Mouse (Mus musculus) liver, embryonic 14.5 days (tissue): Measurements from ENCODE around the gene 4632433K11Rik. TPM values are rescaled to one million over a fixed set of nuclear protein-coding genes. Genes with fewer than 3 reads are reported as not detected.
A peak's percentile ranks its signal among the peaks of the same experiment; 100 is the strongest.

Experiments
- ATAC-seq: fragments of 200-750 bp; cut with Nextera tagmentation; 2 replicates; pipeline ENCODE4 v1.8.0; 2017; ENCODE audit warnings: moderate number of reproducible peaks, mild to moderate bottlenecking, moderate library complexity; ENCODE audit not compliant: insufficient read depth
- DNase-seq, 3 experiments: peaks; one replicate each; pipeline ENCODE4 v3.0.0-alpha.2; 2012 to 2013; ENCODE audit warnings: low read depth in 3 of 3, low spot score in 3 of 3
- H3K27ac ChIP-seq: fragments of 300-500 bp; sonication (generic); 2 replicates; pipeline ENCODE4 v1.5.1; 2014; ENCODE audit warnings: moderate library complexity, mild to moderate bottlenecking, control low read depth, inconsistent platforms
- H3K27me3 ChIP-seq: fragments of 300-500 bp; sonication (generic); 2 replicates; pipeline ENCODE4 v1.6.1; 2014; ENCODE audit warnings: mild to moderate bottlenecking, low read length, moderate library complexity; ENCODE audit not compliant: control insufficient read depth, insufficient read depth
- H3K36me3 ChIP-seq: fragments of 300-500 bp; sonication (generic); replicated peaks from 2 replicates; pipeline ENCODE4 v1.6.1; 2014; ENCODE audit warnings: low read depth; ENCODE audit not compliant: control insufficient read depth, insufficient read depth
- H3K4me1 ChIP-seq, 2 experiments: fragments of 200-500 bp in 1 of 2; fragments of 300-500 bp in 1 of 2; sonication (generic) in 1 of 2; replicated peaks; 2 replicates each; pipeline ENCODE4 v1.6.1; 2012 to 2014; ENCODE audit warnings: antibody characterized with exemption in 1 of 2, inconsistent platforms in 1 of 2, low read length in 1 of 2; ENCODE audit not compliant: control insufficient read depth in 2 of 2, insufficient read depth in 2 of 2
- H3K4me2 ChIP-seq: fragments of 300-500 bp; sonication (generic); 2 replicates; pipeline ENCODE4 v1.6.1; 2014; ENCODE audit warnings: low read depth, mild to moderate bottlenecking, control low read depth, moderate library complexity
- H3K4me3 ChIP-seq, 2 experiments: fragments of 200-500 bp in 1 of 2; fragments of 300-500 bp in 1 of 2; sonication (generic) in 1 of 2; 2 replicates each; pipeline ENCODE4 v1.5.1; 2012 to 2014; ENCODE audit warnings: low read depth in 2 of 2, low read length in 2 of 2, mild to moderate bottlenecking in 2 of 2, control low read depth in 1 of 2, inconsistent platforms in 1 of 2, moderate library complexity in 1 of 2; ENCODE audit not compliant: insufficient read depth in 1 of 2
- H3K9ac ChIP-seq: fragments of 300-500 bp; sonication (generic); replicated peaks from 2 replicates; pipeline ENCODE4 v1.6.1; 2014; ENCODE audit warnings: mild to moderate bottlenecking, control low read depth, moderate library complexity
- H3K9me3 ChIP-seq: fragments of 300-500 bp; sonication (generic); 2 replicates; pipeline ENCODE4 v1.6.1; 2016; ENCODE audit warnings: low read length, mixed read lengths; ENCODE audit not compliant: control insufficient read depth
- CTCF ChIP-seq: IDR thresholded peaks from 2 replicates; pipeline ENCODE4 v1.5.1; 2016; ENCODE audit warnings: antibody characterized with exemption, low read depth, control low read depth
- EP300 ChIP-seq: IDR thresholded peaks from 2 replicates; pipeline ENCODE4 v1.6.1; 2016; ENCODE audit warnings: antibody characterized with exemption, low read depth
- WGBS: fragments of 180-500 bp; shearing (Covaris S2); extraction: QIAGEN DNeasy Blood & Tissue Kit; methylation state at CpG from one replicate; pipeline ENCODE4 v1.1.7; 2014; ENCODE audit not compliant: insufficient replicate concordance; 5-methylcytosine and 5-hydroxymethylcytosine counted together
- polyA plus RNA-seq, 2 experiments: library from polyadenylated mRNA; depleted of rRNA in 1 of 2; stranded (reverse) in 1 of 2; unstranded in 1 of 2; fragments of >200 nt; fragmentation: Nextera tagmentation in 1 of 2; extraction: Ambion mirVana in 1 of 2; gene quantifications; 2 replicates each; pipeline versions ENCODE4 v1.2.1 to v1.2.3; 2012 to 2014

4632433K11Rik gene
- polyA plus RNA-seq, 2 experiments: not detected

- Histone ChIP-seq H3K4me2 (peak overlapping the region; percentile 92), H3K9me3 (no peaks in the 10 kb centered on the region), H3K36me3 (peaks cover 56% of the 10 kb centered on the region), H3K27ac (no peak overlapping the region; the same call in 1 of the 2 replicates), H3K27me3 (no peaks in the 10 kb centered on the region), H3K4me1 (peaks cover 8 to 20% of the 10 kb centered on the region in 2 experiments), H3K9ac (peak overlapping the region; percentile 31; the same call in 1 of the 2 replicates), H3K4me3 (0 out of 4 replicates have a peak overlapping the region, but pooled peaks of 1 of the 2 experiments have one; percentile 12)
- DNase-seq: no peak
- 81% methylated on average over 18 of the region's 18 CpGs for WGBS
- no peak for ATAC-seq
- TF ChIP-seq EP300 (no peak), CTCF (no peak)
Measured at GRCm38 (mm10) chr7:5083325-5084105, 49.6 kb downstream of the 4632433K11Rik start.

Other genes starting within 250 kb of the 4632433K11Rik start
- gene Tmem238, start 244.5 kb upstream of the 4632433K11Rik start, polyA plus RNA-seq (2012; rRNA removed): 7.5 and 8.2 TPM in 2 replicates
- gene Tmem238, start 244.5 kb upstream of the 4632433K11Rik start, polyA plus RNA-seq (2014; fragmentation: Nextera tagmentation; extraction: Ambion mirVana): 5.4 and 5.8 TPM in 2 replicates
- 237 and 307 TPM in 2 replicates for gene Rpl28, start 241.2 kb upstream of the 4632433K11Rik start, polyA plus RNA-seq (2012; rRNA removed)
- 185 and 186 TPM in 2 replicates for gene Rpl28, start 241.2 kb upstream of the 4632433K11Rik start, polyA plus RNA-seq (2014; fragmentation: Nextera tagmentation; extraction: Ambion mirVana)
- gene Ube2s, start 221.5 kb upstream of the 4632433K11Rik start, polyA plus RNA-seq (2012; rRNA removed): 186 and 265 TPM in 2 replicates
- gene Ube2s, start 221.5 kb upstream of the 4632433K11Rik start, polyA plus RNA-seq (2014; fragmentation: Nextera tagmentation; extraction: Ambion mirVana): 295 and 316 TPM in 2 replicates
- 0.01 and 0.14 TPM in 2 replicates for gene Shisa7, start 189.4 kb upstream of the 4632433K11Rik start, polyA plus RNA-seq (2012; rRNA removed)
- gene Shisa7, start 189.4 kb upstream of the 4632433K11Rik start, polyA plus RNA-seq (2014; fragmentation: Nextera tagmentation; extraction: Ambion mirVana): not detected in 2 replicates
- gene Isoc2b, start 163.9 kb upstream of the 4632433K11Rik start, polyA plus RNA-seq (2012; rRNA removed): 1.6 and 2.4 TPM in 2 replicates
- 2.8 and 3.8 TPM in 2 replicates for gene Isoc2b, start 163.9 kb upstream of the 4632433K11Rik start, polyA plus RNA-seq (2014; fragmentation: Nextera tagmentation; extraction: Ambion mirVana)
- gene Isoc2a, start 157.0 kb upstream of the 4632433K11Rik start, polyA plus RNA-seq (2012; rRNA removed): 6.6 and 6.7 TPM in 2 replicates
- gene Isoc2a, start 157.0 kb upstream of the 4632433K11Rik start, polyA plus RNA-seq (2014; fragmentation: Nextera tagmentation; extraction: Ambion mirVana): 0.56 and 0.86 TPM in 2 replicates
- gene Gm36210, start 127.6 kb upstream of the 4632433K11Rik start, polyA plus RNA-seq (2012; rRNA removed): 0.02 TPM in 1 of 2 replicates, not detected in the other
- gene Gm36210, start 127.6 kb upstream of the 4632433K11Rik start, polyA plus RNA-seq (2014; fragmentation: Nextera tagmentation; extraction: Ambion mirVana): not detected in 2 replicates
- 2.9 and 3.7 TPM in 2 replicates for gene Zfp628, start 118.9 kb upstream of the 4632433K11Rik start, polyA plus RNA-seq (2012; rRNA removed)
- 1.5 and 1.6 TPM in 2 replicates for gene Zfp628, start 118.9 kb upstream of the 4632433K11Rik start, polyA plus RNA-seq (2014; fragmentation: Nextera tagmentation; extraction: Ambion mirVana)
- gene Nat14, start 112.1 kb upstream of the 4632433K11Rik start, polyA plus RNA-seq (2012; rRNA removed): 0.38 and 0.39 TPM in 2 replicates
- 0.10 and 0.11 TPM in 2 replicates for gene Nat14, start 112.1 kb upstream of the 4632433K11Rik start, polyA plus RNA-seq (2014; fragmentation: Nextera tagmentation; extraction: Ambion mirVana)
- gene Ssc5d, start 108.3 kb upstream of the 4632433K11Rik start, polyA plus RNA-seq (2012; rRNA removed): 0.12 and 0.14 TPM in 2 replicates
- 0.03 and 0.09 TPM in 2 replicates for gene Ssc5d, start 108.3 kb upstream of the 4632433K11Rik start, polyA plus RNA-seq (2014; fragmentation: Nextera tagmentation; extraction: Ambion mirVana)
- 0.01 and 0.02 TPM in 2 replicates for gene Sbk2, start 69.7 kb upstream of the 4632433K11Rik start, polyA plus RNA-seq (2012; rRNA removed)
- gene Sbk2, start 69.7 kb upstream of the 4632433K11Rik start, polyA plus RNA-seq (2014; fragmentation: Nextera tagmentation; extraction: Ambion mirVana): not detected in 2 replicates
- not detected in 2 replicates for gene Sbk3, start 63.0 kb upstream of the 4632433K11Rik start, polyA plus RNA-seq (2012; rRNA removed)
- not detected in 2 replicates for gene Sbk3, start 63.0 kb upstream of the 4632433K11Rik start, polyA plus RNA-seq (2014; fragmentation: Nextera tagmentation; extraction: Ambion mirVana)
- gene Zfp579, start 38.0 kb upstream of the 4632433K11Rik start, polyA plus RNA-seq (2012; rRNA removed): 6.7 and 11.2 TPM in 2 replicates
- gene Zfp579, start 38.0 kb upstream of the 4632433K11Rik start, polyA plus RNA-seq (2014; fragmentation: Nextera tagmentation; extraction: Ambion mirVana): 2.8 and 4.0 TPM in 2 replicates
- 9.1 and 9.5 TPM in 2 replicates for gene Zfp524, start 19.7 kb upstream of the 4632433K11Rik start, polyA plus RNA-seq (2012; rRNA removed)
- gene Zfp524, start 19.7 kb upstream of the 4632433K11Rik start, polyA plus RNA-seq (2014; fragmentation: Nextera tagmentation; extraction: Ambion mirVana): 8.9 TPM in 2 replicates
- gene Fiz1, start 19.4 kb upstream of the 4632433K11Rik start, polyA plus RNA-seq (2012; rRNA removed): 12.1 and 14.1 TPM in 2 replicates
- gene Fiz1, start 19.4 kb upstream of the 4632433K11Rik start, polyA plus RNA-seq (2014; fragmentation: Nextera tagmentation; extraction: Ambion mirVana): 10.7 and 13.2 TPM in 2 replicates
- 0.03 and 0.10 TPM in 2 replicates for gene Gm44973, start 18.6 kb upstream of the 4632433K11Rik start, polyA plus RNA-seq (2012; rRNA removed)
- 1.6 and 1.9 TPM in 2 replicates for gene Gm44973, start 18.6 kb upstream of the 4632433K11Rik start, polyA plus RNA-seq (2014; fragmentation: Nextera tagmentation; extraction: Ambion mirVana)
- 6.4 and 7.6 TPM in 2 replicates for gene Zfp865, start 13.7 kb upstream of the 4632433K11Rik start, polyA plus RNA-seq (2012; rRNA removed)
- 0.98 and 1.0 TPM in 2 replicates for gene Zfp865, start 13.7 kb upstream of the 4632433K11Rik start, polyA plus RNA-seq (2014; fragmentation: Nextera tagmentation; extraction: Ambion mirVana)
- gene Ccdc106, start 13.6 kb upstream of the 4632433K11Rik start, polyA plus RNA-seq (2012; rRNA removed): 0.49 and 0.64 TPM in 2 replicates
- gene Ccdc106, start 13.6 kb upstream of the 4632433K11Rik start, polyA plus RNA-seq (2014; fragmentation: Nextera tagmentation; extraction: Ambion mirVana): 0.24 and 0.35 TPM in 2 replicates
- gene Zfp784, start 4.3 kb downstream of the 4632433K11Rik start, polyA plus RNA-seq (2012; rRNA removed): 0.90 and 0.96 TPM in 2 replicates
- 0.86 and 1.0 TPM in 2 replicates for gene Zfp784, start 4.3 kb downstream of the 4632433K11Rik start, polyA plus RNA-seq (2014; fragmentation: Nextera tagmentation; extraction: Ambion mirVana)
- 1.4 and 1.7 TPM in 2 replicates for gene Zfp580, start 17.4 kb downstream of the 4632433K11Rik start, polyA plus RNA-seq (2012; rRNA removed)
- 1.6 and 1.8 TPM in 2 replicates for gene Zfp580, start 17.4 kb downstream of the 4632433K11Rik start, polyA plus RNA-seq (2014; fragmentation: Nextera tagmentation; extraction: Ambion mirVana)
- 110 and 132 TPM in 2 replicates for gene U2af2, start 28.0 kb downstream of the 4632433K11Rik start, polyA plus RNA-seq (2012; rRNA removed)
- 52.2 and 60.2 TPM in 2 replicates for gene U2af2, start 28.0 kb downstream of the 4632433K11Rik start, polyA plus RNA-seq (2014; fragmentation: Nextera tagmentation; extraction: Ambion mirVana)
- gene Epn1, start 46.1 kb downstream of the 4632433K11Rik start, polyA plus RNA-seq (2012; rRNA removed): 54.4 and 57.5 TPM in 2 replicates
- 45.4 and 56.7 TPM in 2 replicates for gene Epn1, start 46.1 kb downstream of the 4632433K11Rik start, polyA plus RNA-seq (2014; fragmentation: Nextera tagmentation; extraction: Ambion mirVana)
- gene Rfpl4, start 82.8 kb downstream of the 4632433K11Rik start, polyA plus RNA-seq (2012; rRNA removed): not detected in 2 replicates
- not detected in 2 replicates for gene Rfpl4, start 82.8 kb downstream of the 4632433K11Rik start, polyA plus RNA-seq (2014; fragmentation: Nextera tagmentation; extraction: Ambion mirVana)
- 0.08 and 0.28 TPM in 2 replicates for gene Rasl2-9, start 91.8 kb downstream of the 4632433K11Rik start, polyA plus RNA-seq (2012; rRNA removed)
- 0.28 and 0.38 TPM in 2 replicates for gene Rasl2-9, start 91.8 kb downstream of the 4632433K11Rik start, polyA plus RNA-seq (2014; fragmentation: Nextera tagmentation; extraction: Ambion mirVana)
- not detected in 2 replicates for gene Vmn1r55, start 115.6 kb downstream of the 4632433K11Rik start, polyA plus RNA-seq (2012; rRNA removed)
- not detected in 2 replicates for gene Vmn1r55, start 115.6 kb downstream of the 4632433K11Rik start, polyA plus RNA-seq (2014; fragmentation: Nextera tagmentation; extraction: Ambion mirVana)
- gene Vmn1r56, start 162.6 kb downstream of the 4632433K11Rik start, polyA plus RNA-seq (2012; rRNA removed): not detected in 2 replicates
- not detected in 2 replicates for gene Vmn1r56, start 162.6 kb downstream of the 4632433K11Rik start, polyA plus RNA-seq (2014; fragmentation: Nextera tagmentation; extraction: Ambion mirVana)
- gene Vmn1r57, start 184.4 kb downstream of the 4632433K11Rik start, polyA plus RNA-seq (2012; rRNA removed): not detected in 2 replicates
- gene Vmn1r57, start 184.4 kb downstream of the 4632433K11Rik start, polyA plus RNA-seq (2014; fragmentation: Nextera tagmentation; extraction: Ambion mirVana): not detected in 2 replicates